Mouse (Mus musculus) left cerebral cortex, adult 18-20 months (tissue): ENCODE measurements around the gene Poc1a. TPM values are rescaled to one million over a fixed set of nuclear protein-coding genes. Genes with fewer than 3 reads are reported as not detected.
A peak's percentile ranks its signal among the peaks of the same experiment; 100 is the strongest.

Experiments used
- DNase-seq, 2 experiments: peaks; one replicate each; pipeline ENCODE4 v3.0.0; 2021 to 2022; ENCODE audit warnings: low spot score in 2 of 2, mixed read lengths in 1 of 2
- total RNA-seq, 2 experiments: library from RNA; stranded (reverse); gene quantifications; 2 replicates each; pipeline ENCODE4 v1.2.3; 2021

The Poc1a gene
- total RNA-seq, 2 experiments from 2014 or later: 14.8 to 16.1 TPM

DNA sequence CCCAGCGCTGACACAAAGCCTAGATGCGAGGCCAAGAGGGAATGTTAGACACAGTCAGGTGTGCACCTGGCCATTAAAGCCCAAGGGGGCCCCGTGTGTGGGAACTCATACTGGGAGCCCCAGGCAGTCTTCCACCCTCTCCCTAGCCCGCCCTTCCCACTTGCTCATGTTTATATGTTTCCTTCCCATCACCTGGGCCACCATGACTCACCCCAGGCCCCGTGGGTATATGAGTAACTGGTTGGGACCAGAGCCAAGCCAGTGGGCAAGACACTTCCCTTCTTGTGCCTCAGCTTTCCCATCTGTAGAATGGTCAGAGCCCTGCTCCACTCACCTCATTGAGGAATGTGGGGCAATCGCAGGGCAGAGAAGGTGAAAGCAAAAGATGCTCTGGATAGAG is 80.3 kb downstream of the Poc1a start:
- DNase-seq: no peak

DNA sequence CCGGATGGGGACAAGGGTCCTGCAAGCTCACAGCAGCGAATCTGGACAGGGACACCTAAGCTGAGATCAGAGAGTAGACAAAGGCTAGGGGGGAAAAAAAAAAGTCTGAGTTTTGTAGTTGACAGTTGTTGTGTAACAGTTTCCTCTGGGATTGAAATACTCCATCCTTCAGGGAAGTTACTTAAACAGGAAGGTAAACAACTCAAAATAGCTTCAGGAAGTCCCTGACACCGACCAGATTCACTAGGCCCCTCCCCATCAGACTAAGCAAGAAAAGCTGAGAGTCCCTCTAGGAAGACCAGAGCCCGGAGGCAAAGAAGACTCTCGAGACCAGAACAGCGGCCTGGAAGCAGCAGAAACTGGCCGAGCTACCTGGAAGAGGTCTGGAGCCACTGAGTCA is 84.5 kb downstream of the Poc1a start:
- no peak for DNase-seq

DNA sequence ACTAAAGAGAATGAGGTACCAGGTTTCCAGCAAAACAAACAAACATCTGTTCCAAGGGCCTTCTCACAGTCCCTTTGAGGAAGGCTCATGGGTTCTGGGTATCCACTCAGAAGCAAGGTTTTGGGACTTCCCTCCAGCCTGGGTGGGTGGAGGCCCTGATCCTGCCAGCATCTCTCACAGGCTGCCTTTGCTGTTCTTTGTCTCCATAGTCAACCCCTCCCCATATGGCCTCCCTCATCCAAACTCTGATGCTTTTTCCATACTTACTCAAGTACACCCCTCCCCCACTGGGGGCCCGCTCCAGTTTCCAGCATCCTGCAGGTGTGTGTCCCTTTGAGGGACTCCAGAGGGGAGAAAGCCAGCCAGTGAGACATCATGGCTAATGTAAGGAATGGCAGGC is 85.3 kb downstream of the Poc1a start:
- no peak for DNase-seq

DNA sequence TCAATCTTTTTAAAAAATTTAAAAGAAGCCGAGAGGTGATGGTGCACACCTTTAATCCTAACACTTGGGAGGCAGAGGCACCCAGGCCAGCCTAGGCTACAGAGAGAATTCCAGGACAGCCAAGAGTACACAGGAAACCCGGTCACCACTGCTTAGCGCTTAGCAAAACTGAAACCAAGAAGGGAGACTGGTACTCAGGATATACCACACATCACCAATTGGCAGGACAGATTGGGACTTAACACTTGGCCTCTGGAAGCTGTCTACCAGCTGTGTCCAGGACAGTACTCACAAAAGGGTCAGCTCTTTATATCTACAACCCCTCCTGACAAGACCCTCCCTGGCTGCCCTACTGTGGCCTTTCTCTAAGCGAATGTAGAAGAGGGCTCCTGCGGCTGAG is 86.1 kb downstream of the Poc1a start:
- no peak for DNase-seq

DNA sequence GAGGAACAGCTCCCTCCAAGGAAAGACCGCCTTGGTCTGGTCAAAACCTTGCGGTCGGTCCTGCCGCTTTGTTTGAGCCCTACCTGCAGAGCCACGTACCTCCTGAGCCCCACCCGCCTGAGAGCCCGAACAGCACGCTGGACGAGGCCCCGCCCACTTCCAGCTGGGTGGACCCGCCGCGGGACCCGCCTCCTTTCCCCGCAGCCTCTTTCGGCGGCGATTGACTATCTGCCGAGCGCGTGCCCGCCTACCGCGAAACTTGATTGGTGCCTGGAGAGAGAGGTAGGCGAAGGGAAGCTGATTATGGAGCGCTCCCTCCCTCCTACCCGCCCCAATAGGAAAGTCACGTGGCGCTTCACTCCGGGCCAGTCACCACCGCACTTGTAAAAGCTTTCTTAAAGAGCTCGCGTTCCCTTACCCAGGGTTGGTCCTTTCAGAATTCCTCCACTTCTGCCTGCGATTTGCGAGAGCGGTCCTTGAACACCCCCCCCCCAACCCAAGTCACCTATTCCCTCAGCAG is 86.8 kb downstream of the Poc1a start:
- peak; percentile 98 to 99 for DNase-seq

DNA sequence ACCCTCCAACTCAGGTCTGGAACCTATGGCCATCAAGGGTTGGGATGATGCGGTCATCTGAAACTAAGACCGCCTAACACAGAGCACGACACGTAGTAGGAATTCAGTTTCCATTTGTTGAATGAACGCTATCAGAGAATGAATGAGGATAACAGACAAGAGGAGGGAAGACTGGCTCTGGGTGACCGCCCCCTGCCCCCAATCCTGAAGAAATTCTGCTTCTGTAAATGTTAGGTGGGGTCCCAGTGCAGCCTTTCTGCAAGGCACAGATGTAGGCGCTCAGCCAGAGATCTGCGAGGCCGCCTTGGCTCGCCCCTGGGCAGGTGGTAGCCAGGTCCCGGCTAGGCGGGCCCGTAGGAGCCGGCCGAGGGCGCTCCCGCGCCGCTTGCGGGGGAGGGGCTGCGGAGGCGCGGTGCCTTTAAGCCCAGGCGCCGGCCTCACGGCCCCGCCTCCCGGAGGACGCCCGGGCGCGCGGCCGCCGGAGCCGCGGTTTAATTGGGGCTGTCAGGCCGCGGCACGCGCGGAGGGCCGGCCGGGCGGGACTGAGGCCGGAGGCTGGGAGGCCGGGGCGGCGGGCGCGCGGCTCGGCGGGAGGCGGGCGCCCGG is 87.4 kb downstream of the Poc1a start, which contains the start of gene Dusp7:
Gene Dusp7, plus strand, starts transcription at position 521 of the 606 bp plus-strand sequence.
- peak; percentile 81 to 89 for DNase-seq

DNA sequence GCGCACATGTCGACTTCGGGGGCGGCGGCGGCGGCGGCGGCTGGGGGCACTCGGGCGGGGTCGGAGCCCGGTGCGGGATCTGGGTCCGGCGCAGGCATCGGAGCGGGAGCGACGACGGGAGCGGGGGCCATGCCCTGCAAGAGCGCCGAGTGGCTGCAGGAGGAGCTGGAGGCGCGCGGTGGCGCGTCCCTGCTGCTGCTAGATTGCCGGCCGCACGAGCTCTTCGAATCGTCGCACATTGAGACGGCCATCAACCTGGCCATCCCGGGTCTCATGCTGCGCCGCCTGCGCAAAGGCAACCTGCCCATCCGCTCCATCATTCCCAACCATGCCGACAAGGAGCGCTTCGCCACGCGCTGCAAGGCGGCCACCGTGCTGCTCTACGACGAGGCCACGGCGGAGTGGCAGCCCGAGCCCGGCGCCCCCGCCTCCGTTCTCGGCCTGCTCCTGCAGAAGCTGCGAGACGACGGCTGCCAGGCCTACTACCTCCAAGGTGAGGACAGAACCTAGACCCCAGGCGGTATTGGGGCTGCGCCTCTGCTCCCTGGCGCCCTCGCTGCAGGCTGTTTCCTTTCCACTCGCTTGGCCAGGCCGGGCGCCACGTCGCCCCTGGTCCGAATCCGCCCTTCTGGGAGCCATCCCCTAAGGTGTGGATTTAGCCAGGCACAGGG is 88.1 kb downstream of the Poc1a start:
- peak in 1 of 2 experiments; percentile 55 for DNase-seq

DNA sequence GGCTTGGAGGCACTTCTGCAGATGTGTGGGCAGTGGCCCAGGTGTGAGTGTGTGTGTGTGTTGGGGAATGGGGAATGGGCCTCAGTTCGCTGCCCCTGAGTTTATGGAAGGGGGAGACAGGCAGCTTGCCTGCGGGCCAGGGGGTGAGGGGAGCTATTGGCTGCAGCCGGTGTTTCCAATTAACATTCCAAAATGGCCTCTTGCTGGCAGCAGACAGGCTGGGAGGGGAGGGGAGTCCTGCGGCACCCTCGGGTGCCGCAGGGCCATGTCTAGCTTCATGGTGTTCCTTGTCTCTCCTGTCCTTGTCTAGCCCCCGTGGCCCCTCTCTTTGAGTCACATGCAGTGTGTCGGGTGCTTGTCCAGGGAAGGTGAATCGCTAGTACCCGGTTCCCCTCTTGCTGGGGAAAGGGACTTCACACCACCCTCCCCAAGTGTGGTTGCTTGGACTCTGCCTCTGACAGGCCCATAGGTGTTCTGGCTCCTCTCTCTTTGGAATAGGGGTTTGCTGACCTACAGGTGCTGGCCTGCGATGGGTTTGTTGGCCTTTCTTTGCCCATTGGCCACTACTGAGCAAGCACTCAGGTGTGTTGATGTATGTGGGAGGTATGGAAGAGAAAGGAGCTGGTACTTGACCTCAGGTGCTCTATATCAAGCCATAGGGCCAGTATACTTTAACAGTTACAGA is 89.1 kb downstream of the Poc1a start:
- no peak for DNase-seq

DNA sequence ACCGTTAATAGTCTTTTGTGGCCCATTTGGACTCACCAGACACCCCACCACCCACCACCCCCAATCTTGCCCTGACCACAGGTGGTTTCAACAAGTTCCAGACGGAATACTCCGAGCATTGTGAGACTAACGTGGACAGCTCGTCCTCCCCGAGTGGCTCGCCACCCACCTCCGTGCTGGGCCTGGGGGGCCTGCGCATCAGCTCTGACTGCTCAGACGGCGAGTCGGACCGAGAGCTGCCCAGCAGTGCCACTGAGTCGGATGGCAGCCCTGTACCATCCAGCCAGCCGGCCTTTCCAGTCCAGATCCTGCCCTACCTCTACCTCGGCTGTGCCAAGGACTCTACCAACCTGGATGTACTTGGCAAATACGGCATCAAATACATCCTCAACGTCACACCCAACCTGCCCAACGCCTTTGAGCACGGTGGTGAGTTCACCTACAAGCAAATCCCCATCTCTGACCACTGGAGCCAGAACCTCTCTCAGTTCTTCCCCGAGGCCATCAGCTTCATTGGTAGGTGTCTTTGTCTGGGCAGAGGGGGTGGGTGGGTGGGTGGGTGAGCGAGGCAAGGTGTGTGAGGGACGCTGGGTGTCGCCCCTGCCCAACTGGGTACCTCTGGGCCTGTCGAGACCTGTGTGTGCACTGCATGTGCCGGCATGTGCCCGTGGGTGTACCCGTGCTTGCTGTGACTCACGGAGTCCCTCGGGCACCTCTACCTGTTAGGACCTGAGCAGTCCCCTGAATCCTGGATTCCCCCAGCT is 89.9 kb downstream of the Poc1a start:
- peak in 1 of 2 experiments; percentile 46 for DNase-seq

DNA sequence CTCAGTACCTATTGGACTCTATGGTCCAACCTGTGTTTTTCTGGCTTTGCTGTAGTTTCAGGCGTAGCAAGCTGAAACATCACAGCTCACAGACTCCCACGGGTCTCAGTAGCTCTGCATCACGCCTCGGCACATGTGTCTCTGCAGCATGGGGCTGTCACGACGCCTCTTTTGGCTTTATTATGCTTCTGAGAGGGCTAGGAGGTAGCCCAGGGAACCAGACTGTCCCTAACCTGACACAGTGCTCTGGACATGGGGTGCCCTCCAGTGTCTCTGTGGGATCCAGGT is 90.5 kb downstream of the Poc1a start:
- peak; percentile 68 to 82 for DNase-seq

DNA sequence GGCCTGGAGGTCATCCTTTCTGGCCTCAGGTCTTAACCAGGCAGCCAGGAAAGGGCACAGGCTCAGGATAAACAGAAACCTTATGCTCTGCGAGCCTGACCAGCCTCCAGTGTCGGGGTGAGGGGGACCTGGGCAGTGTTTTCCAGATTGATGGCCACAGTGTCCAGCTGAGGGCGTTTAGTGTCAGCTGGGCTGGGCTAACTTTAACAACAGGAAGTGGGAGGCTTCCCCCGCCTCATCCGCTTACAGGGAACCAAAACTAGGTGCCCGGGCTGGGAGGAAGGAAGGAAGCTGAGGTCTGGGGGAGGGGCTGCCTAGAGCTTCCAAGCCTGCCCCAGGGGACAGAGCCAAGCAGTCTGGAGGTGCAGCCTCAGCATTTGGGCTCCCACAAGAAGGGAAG is 90.9 kb downstream of the Poc1a start:
- peak; percentile 66 to 77 for DNase-seq

DNA sequence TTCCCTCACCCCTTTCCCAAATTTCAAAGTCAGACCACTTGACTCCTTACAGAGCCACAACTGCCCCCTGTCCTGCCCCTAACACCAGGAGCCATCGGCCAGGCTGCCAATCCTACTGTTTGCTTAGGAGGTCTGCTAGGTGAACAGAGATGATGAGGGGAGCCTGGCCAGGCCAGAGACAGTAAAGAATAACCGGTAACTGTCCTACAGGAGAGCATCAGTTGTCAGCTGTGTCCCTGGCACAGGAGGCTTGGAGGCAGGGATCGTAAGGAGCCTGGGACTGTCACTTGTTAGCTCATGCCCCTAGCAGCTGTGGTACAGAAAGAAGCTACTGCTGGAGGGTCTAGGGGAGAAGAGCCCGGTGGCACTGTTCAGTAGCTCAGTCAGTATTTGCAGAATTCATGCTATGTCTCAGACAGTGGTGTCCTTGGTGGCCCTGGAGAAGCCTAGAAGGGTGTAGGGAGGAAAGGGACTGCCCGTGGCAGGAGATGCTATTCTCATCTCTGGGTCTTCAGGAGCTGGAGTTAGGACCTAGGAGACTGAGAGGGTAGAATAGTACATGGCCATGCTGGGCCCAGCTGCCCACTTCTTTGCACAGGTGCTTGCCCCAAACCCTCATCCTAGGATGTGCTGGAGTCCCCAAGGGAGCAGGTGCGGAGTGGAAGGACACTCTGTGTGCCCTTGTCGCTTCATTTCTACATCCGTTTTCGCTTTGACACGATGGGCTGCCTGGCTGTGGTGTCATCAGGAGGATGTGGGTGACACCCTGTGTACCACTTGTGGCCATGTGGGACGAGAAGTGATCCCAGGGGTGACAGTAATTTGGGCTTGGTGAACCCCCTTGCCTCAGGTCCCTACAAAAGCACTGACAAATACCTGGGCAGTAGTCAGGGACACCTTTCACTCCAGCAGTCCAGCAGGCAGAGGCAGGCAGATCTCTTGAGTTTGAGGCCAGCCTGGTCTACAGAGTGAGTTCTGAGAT is 91.9 kb downstream of the Poc1a start:
- no peak for DNase-seq

DNA sequence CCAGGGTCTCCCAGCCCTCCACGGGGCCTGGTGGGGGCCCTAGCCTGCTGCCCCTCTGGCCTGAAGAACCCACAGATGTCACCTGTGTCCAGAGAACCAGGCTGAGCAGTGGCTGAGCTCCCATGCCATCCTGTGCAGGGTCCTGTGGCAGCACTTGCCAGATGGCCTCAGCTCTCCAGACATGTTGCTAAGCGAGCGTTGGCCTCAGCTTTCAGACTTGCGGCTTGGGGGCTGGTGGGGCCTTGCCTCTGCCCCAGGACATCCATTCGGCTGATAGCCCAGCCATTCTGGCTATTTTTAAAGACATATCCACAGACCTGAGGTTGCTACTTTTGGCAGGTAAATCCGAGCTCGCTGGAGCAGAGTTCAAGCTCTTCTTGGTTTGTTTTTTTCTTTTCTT is 93.1 kb downstream of the Poc1a start:
- no peak for DNase-seq

DNA sequence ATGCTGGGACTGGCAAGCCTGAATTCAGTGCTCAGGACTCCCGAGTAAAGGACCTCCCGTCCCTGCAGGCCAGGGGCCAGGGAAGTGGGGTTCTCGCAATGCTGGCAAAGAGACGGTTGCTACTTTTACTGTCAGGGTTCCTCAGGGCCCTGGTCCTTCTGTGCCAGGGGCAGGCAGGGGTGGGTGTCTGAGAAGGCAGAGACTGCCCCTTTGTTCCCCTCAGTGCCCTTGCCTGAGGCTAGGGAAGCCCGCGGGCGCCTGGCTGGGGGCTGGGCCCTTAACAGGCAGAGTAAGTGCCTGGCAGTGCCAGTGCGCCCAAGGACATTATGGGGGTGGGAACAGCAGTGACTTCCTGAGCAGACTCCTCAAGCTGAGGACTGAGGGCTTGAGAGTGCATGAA is 96.4 kb downstream of the Poc1a start:
- no peak for DNase-seq

DNA sequence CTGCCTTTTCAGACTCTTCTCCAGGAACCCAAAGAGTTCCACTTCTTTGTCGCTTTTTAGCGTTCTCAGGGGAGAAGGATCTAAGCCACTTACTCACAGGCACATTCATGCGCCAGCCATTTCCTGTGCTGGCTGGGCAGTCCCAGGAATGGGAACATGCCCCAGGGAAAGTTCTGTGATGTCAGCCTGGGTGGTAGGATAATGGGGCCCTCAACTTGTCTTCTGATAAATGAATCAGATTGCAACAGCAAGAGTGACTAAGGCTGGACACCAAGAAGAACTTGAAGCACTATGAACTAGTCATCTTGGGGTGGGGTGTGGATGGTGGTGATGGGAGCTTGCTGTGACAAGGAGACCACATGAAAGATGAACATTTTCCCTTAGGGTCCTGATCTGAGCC is 97.2 kb downstream of the Poc1a start:
- no peak for DNase-seq

DNA sequence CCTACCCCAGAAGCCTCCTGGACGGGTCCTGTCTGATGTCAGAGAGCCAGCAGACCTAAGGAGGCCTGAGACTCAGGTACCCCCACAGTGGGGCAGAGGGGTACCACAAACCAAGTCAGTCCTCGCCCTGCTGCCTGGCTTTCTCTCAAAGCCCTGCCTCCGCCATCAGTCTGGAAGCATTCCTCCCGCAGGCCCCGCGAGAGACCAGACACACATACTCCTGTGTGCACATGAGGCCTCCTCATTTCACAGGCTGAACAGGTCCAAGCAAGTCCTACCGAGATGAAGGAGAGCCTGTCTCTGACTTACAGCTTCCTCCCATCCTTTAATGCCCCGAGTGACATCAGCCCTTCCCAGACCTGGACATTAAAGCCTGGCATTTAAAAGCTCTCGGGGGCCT is 97.9 kb downstream of the Poc1a start:
- DNase-seq: no peak

DNA sequence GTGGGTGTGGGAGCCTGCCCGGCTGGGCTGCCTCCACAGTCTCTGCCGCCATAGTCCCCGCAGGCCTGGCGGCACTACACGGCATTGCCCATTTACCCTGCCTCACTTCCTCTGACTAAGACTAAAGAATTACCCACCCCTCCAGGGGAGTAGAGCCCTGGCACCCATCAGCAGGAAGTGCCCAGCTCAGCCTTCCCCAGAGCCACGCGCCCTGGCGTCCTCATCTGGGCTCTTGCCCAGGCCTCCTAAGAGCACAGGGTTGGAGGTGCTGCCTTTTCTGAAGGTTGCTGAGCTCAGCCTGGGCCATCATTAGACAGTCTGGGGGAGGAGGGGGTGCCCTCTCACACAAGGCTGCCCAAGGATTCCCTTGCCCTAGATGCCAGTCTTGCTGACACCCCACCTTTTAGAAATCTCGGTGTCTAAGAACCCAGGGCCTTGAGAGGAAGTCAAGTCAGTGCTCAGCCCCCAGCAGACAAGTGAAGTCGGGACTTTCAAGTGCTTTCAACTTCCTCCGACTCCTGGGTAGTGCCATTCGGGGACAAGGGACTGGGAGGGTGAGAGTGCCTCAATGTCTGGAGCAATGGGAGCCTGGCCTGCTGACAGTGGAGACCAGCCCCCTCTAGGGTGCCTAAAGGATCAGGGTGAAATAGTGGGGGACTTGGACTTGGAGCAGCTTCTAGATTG is 105.5 kb downstream of the Poc1a start:
- no peak for DNase-seq

DNA sequence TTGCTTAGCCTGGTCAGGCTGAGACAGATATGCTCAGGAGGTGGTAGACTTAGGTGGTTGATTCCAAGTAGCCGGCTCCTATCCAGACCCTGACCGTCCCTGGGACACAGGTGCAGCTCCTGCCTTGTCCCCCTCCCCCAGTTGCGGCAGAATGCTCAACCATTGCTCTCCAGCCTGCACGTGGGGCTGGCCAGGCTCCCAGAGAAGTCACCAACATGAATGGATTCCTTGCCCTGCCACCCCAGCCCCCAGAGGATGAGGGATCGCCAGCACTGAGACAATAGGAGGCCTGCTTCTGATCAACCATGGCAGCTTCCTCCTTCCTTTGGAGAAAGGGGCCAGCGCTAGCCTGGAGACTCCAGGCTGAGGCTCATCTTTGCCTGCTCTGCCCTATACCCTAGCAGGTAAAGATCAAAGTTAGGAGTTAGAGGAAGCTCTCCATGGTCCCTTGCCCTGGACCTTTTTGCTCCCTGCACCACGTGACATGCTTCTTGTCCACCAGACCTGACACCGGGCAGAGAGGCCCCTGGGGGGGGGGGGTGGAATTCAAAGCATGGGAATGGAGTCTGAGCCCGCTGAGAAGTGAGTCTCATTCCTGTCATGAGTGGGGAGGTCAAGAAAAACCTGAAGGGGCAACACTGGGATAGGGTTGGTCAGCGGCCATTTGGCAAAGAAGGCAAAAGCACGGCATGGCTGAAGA is 112.1 kb downstream of the Poc1a start:
- no peak for DNase-seq

DNA sequence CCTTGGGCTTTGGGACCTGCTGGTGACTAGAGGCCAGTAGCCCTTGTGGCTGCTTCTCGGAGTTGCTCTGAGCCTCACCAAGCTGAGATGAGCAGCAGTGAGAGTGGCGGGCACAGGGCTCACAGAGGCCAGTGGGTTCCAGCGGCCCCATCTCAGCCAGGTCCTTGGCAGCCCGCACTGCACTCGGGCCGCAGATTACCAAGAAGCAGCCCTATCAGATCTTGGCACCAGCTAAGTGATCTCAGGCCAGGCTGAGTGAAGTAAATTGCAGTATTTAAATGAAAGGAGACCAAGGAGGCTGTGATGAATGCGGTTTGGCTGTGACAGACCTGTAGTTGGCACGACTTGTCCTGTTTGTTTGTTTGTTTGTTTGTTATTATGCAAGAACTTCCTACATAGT is 112.7 kb downstream of the Poc1a start:
- no peak for DNase-seq
